Mouse (Mus musculus): ENCODE measurements around the gene Pfdn6. TPM values are rescaled to one million over a fixed set of nuclear protein-coding genes. Genes with fewer than 3 reads are reported as not detected.

Pfdn6 gene
- polyA plus RNA-seq, 1 experiment: 89.6 TPM

- no peaks in the 10 kb centered on the region; the same call in 1 of the 2 replicates for H3K4me1 ChIP-seq (ENCODE audit: control insufficient read depth, insufficient read depth, low read length)
- 96% methylated on average over 15 of the region's 15 CpGs for WGBS
- no peak for TF ChIP-seq POLR2A (IDR thresholded peaks at IDR 0.05; ENCODE audit: borderline replicate concordance, control insufficient read depth, low read depth, low read length)
- no peak overlapping the region for H3K27ac ChIP-seq (ENCODE audit: control insufficient read depth, insufficient read depth, low read depth, low read length, poor library complexity)
- no peak overlapping the region for H3K4me3 ChIP-seq (replicated peaks; ENCODE audit: control insufficient read depth, low read depth, low read length)
Observed at GRCm38 (mm10) chr17:33932970-33933369, 7.2 kb downstream of the Pfdn6 start.

GRCm38 (mm10) chr17:33932448-33932847, 7.7 kb downstream of the Pfdn6 start:
- Histone ChIP-seq H3K4me3 (replicated peaks; ENCODE audit: control insufficient read depth, low read depth, low read length) (no peak overlapping the region), H3K27ac (ENCODE audit: control insufficient read depth, insufficient read depth, low read depth, low read length, poor library complexity) (no peak overlapping the region), H3K4me1 (ENCODE audit: control insufficient read depth, insufficient read depth, low read length) (no peaks in the 10 kb centered on the region; the same call in 1 of the 2 replicates)
- WGBS: 92% methylated on average over 14 of the region's 14 CpGs
- TF ChIP-seq CTCF (IDR thresholded peaks at IDR 0.05; ENCODE audit: control insufficient read depth, insufficient read depth, low read length): no peak
- no peak for TF ChIP-seq POLR2A (IDR thresholded peaks at IDR 0.05; ENCODE audit: borderline replicate concordance, control insufficient read depth, low read depth, low read length)

DNA sequence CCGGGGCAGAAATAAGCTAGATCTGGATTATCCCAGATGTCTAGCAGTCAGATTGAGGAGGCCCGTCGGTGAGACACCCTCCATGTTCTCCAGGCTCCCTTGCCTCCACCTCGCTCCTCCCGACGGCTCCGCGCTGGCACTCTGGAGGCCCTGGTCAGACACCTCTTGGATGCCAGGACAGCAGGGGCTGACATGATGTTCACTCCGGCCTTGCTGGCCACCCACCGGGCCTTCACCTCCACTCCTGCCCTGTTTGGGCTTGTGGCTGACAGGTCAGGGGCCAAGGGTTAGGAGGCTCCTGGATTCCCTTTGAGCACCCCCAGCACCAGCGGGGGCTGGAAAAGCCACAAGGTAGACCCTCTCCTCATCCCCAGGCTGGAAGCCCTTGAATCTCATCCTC, 8.2 kb downstream of the Pfdn6 start:
- 89% methylated on average over 11 of the region's 11 CpGs for whole genome bisulfite sequencing
- no peaks in the 10 kb centered on the region; the same call in 1 of the 2 replicates for H3K4me1 ChIP-seq (ENCODE audit: control insufficient read depth, insufficient read depth, low read length)

GRCm38 (mm10) chr17:33931159-33931866, 8.8 kb downstream of the Pfdn6 start:
- TF ChIP-seq CTCF (IDR thresholded peaks at IDR 0.05; ENCODE audit: control insufficient read depth, insufficient read depth, low read length) (no peak), POLR2A (IDR thresholded peaks at IDR 0.05; ENCODE audit: borderline replicate concordance, control insufficient read depth, low read depth, low read length) (no peak)
- peak overlapping the region; percentile 99 for H3K27ac ChIP-seq (ENCODE audit: control insufficient read depth, insufficient read depth, low read depth, low read length, poor library complexity)
- H3K4me1 ChIP-seq (ENCODE audit: control insufficient read depth, insufficient read depth, low read length): no peaks in the 10 kb centered on the region; the same call in 1 of the 2 replicates
- peak overlapping the region; percentile 93 for H3K4me3 ChIP-seq (replicated peaks; ENCODE audit: control insufficient read depth, low read depth, low read length)
- 25% methylated on average over 18 of the region's 18 CpGs for WGBS

More for the DNA sequence above, 8.2 kb downstream of the Pfdn6 start:
- no peak overlapping the region for H3K4me3 ChIP-seq (replicated peaks; ENCODE audit: control insufficient read depth, low read depth, low read length)
- H3K27ac ChIP-seq (ENCODE audit: control insufficient read depth, insufficient read depth, low read depth, low read length, poor library complexity): no peak overlapping the region
- TF ChIP-seq CTCF (IDR thresholded peaks at IDR 0.05; ENCODE audit: control insufficient read depth, insufficient read depth, low read length): no peak
- TF ChIP-seq POLR2A (IDR thresholded peaks at IDR 0.05; ENCODE audit: borderline replicate concordance, control insufficient read depth, low read depth, low read length): no peak

DNA sequence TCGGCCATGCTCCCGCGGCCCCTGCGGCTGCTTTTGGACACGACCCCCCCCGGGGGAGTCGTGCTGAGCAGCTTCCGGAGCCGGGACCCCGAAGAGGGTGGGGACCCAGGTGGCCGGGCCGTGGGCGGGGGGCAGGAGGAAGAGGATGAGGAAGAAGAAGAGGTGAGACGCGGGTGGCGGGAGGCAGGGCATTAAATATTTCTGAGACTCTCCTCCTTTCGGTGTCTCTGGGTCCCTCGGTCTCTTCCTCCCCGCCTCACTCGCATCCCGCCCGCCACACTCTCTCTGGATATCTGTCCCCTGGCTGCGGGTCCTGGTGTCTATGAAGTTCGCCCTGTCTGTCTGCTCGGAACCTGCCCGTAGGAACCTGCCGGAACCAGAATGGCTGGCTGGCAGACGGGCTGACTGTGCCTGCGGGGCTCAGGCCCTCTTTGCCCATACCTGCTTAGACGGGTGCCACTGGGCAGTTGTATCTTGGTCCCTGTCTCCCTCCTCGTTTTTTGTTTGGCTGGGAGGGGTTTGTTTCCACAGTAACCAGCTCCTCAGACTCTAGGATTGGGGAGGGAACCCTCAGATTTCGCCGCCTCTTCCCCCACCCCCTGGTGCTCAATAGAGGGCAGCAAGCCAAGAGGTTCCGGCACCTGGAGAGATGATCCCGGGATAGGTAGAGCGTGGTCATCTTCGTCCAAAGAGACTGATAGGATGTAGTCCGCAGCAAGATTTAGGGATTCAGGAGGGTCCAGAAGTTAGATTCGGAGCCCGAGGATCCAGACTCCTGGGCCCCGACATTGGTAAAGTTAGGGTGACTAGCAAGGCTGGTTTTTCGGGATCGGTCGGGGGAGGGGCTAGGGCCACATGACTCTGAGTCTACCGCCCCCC, 9.6 kb downstream of the Pfdn6 start:
- H3K27ac ChIP-seq (ENCODE audit: control insufficient read depth, insufficient read depth, low read depth, low read length, poor library complexity): peak overlapping the region; percentile 99
- TF ChIP-seq CTCF (IDR thresholded peaks at IDR 0.05; ENCODE audit: control insufficient read depth, insufficient read depth, low read length): no peak
- TF ChIP-seq POLR2A (IDR thresholded peaks at IDR 0.05; ENCODE audit: borderline replicate concordance, control insufficient read depth, low read depth, low read length): no peak
- peak overlapping the region; percentile 93 for H3K4me3 ChIP-seq (replicated peaks; ENCODE audit: control insufficient read depth, low read depth, low read length)
- no peaks in the 10 kb centered on the region; the same call in 1 of the 2 replicates for H3K4me1 ChIP-seq (ENCODE audit: control insufficient read depth, insufficient read depth, low read length)
- WGBS: under 1% methylated on average over 45 of the region's 45 CpGs

DNA sequence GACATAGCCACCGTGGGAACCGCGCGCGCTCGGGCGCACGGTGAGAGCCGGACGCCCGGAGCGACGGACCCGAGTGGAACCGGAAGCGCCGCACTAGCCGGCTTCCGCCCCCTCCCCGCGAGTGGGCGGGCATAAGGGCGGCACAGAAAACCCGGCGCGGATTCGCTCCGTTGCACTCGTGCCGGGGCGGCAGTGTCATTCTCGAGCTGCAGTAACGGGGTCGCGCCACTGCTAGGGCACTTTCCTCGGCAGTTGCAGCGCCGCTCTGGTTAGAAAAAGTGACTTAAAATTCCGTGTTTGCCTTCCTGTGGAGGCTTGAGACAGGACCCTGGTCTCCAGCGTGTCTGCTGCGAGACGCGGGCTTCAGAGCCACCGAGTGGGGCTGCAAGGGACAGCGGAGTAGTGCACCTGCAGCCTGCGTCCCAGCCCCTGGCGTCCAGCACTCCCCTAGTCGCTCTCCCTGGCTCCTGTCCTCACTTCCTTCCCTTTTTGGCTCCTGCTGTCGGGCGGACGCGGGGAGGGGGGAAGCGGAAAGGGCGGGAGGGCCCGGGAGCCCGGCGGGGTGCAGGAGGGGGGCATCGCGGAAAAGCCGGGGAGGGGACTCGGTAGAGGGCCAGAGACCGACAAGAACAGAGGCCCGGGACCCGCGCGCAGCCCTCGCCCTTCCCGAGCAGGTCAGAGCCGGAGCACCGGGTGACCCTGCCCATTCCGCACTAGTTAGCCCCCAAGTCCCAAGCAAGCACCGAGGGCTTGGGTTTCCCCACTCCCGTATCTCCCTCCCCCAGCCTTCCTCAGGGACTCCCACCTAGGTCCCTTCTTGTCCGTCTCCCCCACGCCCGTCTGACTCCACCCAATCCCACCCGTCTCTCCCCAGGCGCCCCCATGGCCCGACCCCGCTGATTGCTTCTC, 10.5 kb downstream of the Pfdn6 start, which contains the start of gene Rgl2:
Gene Rgl2, plus strand, starts transcription at position 173 of the 909 bp plus-strand sequence.
- 1% methylated on average over 79 of the region's 80 CpGs for WGBS
- no peaks in the 10 kb centered on the region; the same call in 1 of the 2 replicates for H3K4me1 ChIP-seq (ENCODE audit: control insufficient read depth, insufficient read depth, low read length)
- TF ChIP-seq POLR2A (IDR thresholded peaks at IDR 0.05; ENCODE audit: borderline replicate concordance, control insufficient read depth, low read depth, low read length) (peak; percentile 57; the same call in 1 of the 2 replicates), CTCF (IDR thresholded peaks at IDR 0.05; ENCODE audit: control insufficient read depth, insufficient read depth, low read length) (0 out of 2 replicates have a peak, but pooled peaks have one; percentile 8)
- H3K4me3 ChIP-seq (replicated peaks; ENCODE audit: control insufficient read depth, low read depth, low read length): peak within 1 kb of the TSS; percentile 93
- peak within 1 kb of the TSS; percentile 99 for H3K27ac ChIP-seq (ENCODE audit: control insufficient read depth, insufficient read depth, low read depth, low read length, poor library complexity)

- TF ChIP-seq POLR2A (IDR thresholded peaks at IDR 0.05; ENCODE audit: borderline replicate concordance, control insufficient read depth, low read depth, low read length) (no peak), CTCF (IDR thresholded peaks at IDR 0.05; ENCODE audit: control insufficient read depth, insufficient read depth, low read length) (no peak)
- Histone ChIP-seq H3K4me1 (ENCODE audit: control insufficient read depth, insufficient read depth, low read length) (no peaks in the 10 kb centered on the region), H3K27ac (ENCODE audit: control insufficient read depth, insufficient read depth, low read depth, low read length, poor library complexity) (no peak overlapping the region), H3K4me3 (replicated peaks; ENCODE audit: control insufficient read depth, low read depth, low read length) (peak overlapping the region; percentile 69)
- 72% methylated on average over 21 of the region's 21 CpGs for WGBS
Observed at GRCm38 (mm10) chr17:33928251-33928947, 11.7 kb downstream of the Pfdn6 start.
